Mouse (Mus musculus) spleen, postnatal 36 days (tissue): Measurements from ENCODE around the gene Tnfsf14.

Source experiments
- DNase-seq, 2 experiments: peaks; one replicate each; pipeline ENCODE4 v3.0.0; 2022; ENCODE audit warnings: low spot score in 2 of 2, mixed read lengths in 1 of 2

Gene Tnfsf14

GRCm38 (mm10) chr17:57201841-57202724, 8.1 kb upstream of the Tnfsf14 start:
- DNase-seq = no peak

DNA sequence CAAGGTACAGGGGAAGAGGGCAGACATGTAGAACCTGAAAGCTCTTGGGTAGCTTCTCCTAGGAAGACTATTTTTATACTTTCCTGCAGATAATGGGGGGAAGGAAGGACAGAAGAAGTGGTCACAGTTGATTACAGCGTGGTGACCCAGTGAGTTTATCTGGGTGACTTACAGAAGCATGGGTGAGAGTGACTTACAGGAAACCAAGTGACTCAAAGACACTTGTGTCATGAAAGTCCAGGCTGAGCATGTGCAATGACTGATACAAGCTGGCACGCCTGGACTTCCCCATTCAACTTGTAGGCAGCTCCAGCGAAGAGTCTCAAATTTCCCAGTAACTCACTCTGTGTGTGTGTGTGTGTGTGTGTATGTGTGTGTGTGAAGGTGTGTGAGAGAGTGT, 4.3 kb upstream of the Tnfsf14 start:
- no peak for DNase-seq

DNA sequence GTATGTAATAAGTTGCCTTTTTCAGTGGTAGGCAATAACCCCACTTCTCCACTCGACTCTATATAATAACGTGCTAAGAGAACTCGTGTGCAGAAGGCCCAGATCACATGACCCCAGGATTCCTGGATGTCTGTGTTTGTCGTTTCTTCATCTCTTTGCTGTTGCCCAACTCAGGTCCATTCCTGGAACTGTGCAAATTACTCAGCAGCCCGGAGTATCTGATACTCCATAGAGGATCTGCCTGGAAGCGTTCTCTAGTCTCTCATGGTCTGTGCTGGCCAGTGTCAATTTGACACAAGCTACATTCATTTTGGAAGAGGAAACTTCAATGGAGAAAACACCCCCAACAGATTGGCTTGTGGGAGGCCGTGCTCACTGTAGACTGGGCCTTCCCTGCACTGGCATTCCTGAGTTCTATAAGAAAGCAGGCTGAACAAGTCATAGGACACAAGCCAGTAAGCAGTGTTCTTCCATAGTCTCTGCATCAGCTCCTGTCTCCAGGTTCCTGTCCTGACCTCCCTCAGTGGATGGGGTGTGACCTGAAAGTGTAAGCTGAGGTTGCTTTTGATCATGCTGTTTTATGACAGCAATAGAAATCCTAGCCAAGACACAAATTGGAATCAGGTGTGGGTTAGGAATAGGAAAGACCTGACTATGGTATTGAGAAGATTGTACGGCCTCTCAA, 1.5 kb upstream of the Tnfsf14 start:
- DNase-seq = no peak

- no peak for DNase-seq
Observed at GRCm38 (mm10) chr17:57194771-57195170, 794 bp upstream of the Tnfsf14 start.

DNA sequence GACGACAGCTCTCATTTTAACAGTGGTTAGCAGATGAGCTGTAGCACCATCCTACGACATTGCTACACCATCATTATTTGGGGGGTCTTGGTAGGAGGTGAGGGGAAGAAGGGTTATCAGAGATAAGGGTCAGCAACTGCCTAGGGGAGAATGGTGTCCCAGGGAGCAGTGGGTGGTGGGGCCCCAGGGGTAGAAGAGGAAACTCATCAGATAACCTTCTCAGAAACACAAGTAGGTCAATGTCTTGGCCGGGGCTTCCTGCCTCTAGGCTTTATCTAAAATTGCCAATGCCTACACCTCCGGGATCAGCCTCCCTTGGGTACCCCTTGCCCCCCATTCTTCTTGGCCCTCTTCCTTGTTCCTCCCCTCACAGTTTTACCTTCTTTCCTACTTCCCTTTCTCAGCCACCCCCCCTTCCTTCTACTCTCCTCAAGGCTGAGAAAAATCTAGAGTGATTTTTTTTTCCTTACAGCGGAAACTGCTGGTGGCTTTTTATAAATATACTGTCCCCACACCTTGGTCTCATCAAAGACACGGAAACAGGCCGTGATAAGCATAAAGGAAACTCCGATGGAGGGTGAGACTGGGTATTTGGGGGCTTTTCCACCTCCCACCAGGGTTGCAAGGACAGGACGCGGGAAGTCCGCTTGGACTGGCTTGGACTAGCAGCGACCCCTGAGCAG, 5.3 kb downstream of the Tnfsf14 start:
- no peak for DNase-seq

- no peak for DNase-seq
Observed at GRCm38 (mm10) chr17:57185641-57186040, 8.3 kb downstream of the Tnfsf14 start.

GRCm38 (mm10) chr17:57182871-57183270, 11.1 kb downstream of the Tnfsf14 start:
- DNase-seq = no peak

- DNase-seq = peak in 1 of 2 experiments; percentile 29
Observed at GRCm38 (mm10) chr17:57180363-57180762, 13.6 kb downstream of the Tnfsf14 start.

DNA sequence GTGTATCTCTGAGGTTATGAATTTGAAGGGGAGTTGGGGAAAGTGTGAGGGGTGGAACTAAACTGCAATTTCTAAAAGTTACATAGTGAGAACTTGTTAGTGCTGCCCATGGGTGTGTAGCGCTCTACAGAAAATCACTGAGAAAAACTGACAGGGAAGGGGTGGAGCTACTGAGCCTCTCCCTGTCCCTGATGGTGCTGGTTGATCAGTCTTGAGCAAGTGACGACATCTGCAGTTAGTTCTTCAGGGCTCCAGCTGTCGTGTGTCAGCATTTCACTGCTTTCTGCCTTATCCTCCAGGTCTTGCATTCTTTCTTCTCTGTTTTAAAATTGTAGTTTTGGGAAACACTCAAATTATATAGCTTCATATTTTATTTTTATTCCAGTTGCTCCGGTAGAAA, 20.6 kb downstream of the Tnfsf14 start:
- DNase-seq = no peak

DNA sequence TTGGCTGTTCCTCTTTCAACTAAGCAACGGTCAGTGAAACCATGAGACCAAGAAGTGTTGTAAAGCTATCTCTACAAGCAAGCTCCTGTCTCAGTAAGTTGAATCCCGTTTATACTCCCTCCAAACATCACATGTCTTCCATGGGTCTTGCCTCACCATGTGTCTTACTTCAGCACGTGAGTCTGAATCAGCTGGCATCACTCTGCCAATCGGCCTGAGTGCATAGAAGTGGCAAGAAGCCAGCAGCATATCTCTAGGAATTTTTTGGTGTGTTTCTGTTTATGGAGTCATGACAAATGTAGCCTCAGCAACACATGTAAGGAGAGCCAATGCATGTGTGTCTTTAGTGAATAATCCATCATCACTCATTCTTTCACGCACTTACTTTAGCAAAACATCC, 21.6 kb downstream of the Tnfsf14 start:
- no peak for DNase-seq

DNA sequence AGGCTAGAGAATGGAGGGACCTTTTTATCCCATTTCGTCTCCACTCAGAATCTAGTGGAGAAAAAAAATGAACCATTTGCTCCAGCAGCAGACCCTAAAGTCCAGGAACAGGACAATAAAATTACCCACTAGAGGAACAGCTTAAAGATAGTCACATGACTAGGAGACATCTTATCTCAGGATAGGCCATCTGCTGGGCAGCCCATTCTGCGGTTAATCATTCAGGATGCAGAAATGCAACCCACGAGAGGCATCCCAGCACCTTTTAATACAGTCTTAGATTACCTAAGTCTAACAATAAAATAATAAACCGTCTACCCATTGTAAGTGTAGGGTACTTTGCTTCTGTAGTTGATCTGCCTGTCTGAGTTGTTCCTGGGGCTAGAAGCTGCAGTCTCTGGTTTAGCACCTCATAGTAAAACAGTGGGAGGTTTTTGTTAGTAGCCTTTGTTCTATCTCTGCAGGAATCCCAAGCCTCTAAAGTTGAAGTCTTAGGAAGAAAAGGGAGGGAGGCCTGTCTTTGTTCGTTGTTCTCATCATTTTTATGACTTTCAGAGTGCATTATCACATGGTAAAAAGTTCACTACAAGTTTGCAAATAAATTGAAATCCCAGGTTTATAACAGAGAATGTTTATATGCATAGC, 23.2 kb downstream of the Tnfsf14 start:
- no peak for DNase-seq

DNA sequence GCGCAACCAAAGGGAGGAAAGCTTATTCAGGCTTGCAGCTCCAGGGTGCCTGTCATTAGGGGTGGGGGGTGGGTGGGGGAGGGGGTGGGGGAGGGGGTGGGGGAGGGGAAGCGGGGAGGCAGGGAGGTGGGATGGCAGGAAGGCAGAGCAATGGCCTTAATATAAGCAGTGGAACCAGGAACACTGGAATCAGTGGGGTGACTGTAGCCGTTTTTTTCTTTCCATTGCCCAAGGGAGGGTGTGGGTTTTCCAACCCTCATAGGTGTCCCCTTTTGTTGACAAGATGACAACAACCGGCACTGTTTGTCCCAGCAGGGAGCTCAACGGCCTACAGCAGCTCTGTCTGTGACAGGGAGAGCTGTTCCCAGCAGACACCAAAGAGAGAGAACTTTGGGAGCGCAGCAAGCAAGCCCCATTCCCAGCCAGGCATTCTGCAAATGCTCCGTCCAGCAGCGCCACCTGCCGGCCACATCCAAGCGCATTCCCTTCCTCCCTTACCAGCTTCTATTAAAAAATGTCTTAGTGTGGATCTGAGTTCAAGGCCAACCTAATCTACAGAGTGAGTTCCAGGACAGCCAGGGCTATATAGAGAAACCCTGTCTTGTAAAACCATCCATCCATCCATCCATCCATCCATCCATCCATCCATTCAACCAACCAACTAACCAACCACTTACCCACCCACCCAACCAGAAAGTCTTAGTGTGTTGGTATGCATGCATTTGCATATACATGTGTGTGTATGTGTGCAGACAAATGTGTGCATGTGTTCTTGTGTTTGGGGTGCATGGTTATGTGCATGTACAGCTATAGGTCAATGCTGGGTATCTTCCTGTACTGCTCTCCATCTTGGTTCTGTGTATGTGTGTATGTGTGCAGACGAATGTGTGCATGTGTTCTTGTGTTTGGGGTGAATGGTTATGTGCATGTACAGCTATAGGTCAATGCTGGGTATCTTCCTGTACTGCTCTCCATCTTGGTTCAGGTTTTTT, 26.9 kb downstream of the Tnfsf14 start:
- peak; percentile 66 to 71 for DNase-seq

- DNase-seq = no peak
Observed at GRCm38 (mm10) chr17:57153787-57154186, 40.2 kb downstream of the Tnfsf14 start.

GRCm38 (mm10) chr17:57153006-57153405, 41.0 kb downstream of the Tnfsf14 start:
- no peak for DNase-seq

DNA sequence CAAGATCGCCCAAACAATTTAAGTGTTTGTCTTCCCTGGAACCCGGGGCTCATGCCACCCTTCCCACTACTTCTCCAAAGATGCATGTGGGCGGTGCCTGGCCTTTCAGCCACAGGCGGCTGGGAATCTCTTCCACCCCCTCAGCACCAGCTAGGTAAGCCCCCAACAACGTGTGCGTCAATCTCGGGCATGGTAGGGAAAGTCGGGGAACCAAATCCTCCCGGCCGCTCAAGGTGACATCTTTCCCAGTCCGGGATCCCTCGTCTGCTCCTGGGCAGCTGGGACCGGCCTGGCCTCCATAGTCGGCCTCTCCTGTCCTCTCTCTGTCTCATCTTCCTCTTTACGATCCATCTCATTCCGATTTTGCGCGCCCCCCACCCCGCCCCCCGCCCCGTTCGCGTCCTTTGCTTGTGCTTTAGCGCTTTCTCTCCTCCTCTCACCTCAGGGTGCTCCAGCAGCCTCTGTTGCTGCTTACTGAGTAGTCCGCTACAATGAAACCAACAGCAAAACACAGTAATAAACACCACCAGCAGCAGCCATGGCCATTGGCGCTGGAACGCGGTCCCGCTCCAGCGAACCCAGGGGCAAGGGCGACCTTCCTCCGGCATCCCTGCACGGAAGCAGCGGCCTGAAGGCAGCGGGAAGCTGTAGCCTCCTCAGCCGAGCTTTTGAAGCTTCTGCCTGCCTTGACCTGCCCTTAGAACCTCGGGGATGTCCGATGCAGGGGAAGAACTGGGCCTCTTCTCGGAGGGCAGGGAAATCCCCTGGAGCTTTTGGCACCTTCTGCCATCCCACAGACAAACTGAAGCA, 44.8 kb downstream of the Tnfsf14 start, which contains the start of gene Cd70:
Cd70 (minus strand) TSS at position 784 of the 810 bp plus-strand sequence.
- no peak for DNase-seq

- DNase-seq = no peak
Observed at GRCm38 (mm10) chr17:57148343-57148742, 45.6 kb downstream of the Tnfsf14 start.

DNA sequence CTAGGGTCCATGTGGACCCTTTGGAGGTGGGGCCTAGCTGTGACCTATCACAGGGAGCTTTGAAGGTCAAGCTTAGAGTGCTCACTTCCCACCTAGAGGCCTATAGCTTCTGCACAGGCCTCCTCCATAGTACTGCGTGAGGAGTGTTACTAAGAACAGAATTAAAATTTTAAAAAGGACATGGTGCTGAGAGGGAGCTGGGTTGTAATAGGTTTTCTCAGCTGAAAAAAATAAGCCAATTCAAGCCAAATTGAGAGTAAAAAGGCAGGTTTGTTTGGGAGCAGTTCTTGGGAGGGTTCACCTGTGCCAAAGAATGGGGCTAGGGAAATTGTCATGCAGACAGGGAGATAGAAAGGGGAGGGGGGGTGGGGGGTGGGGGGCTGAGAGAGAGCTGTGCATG, 48.9 kb downstream of the Tnfsf14 start:
- no peak for DNase-seq

GRCm38 (mm10) chr17:57143704-57144103, 50.3 kb downstream of the Tnfsf14 start:
- DNase-seq = no peak

DNA sequence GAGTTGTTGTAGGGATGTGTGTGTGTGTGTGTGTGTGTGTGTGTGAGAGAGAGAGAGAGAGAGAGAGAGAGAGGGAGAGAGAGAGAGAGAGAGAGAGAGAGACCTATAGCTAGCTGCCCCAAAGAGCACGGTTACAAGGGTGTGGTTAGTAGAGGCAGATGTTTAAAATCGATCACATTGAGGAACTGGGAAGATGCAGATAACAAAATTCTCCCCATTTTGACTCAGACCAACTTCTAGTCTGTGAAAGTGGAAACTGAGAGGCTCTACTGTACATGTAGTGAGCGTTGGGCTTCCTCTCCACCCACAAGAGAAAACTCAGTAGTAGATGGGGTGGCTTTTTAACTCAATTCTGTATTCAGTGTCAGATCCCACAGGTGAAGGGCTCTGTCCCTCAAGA, 54.3 kb downstream of the Tnfsf14 start:
- no peak for DNase-seq
